Mouse (Mus musculus): Measurements from ENCODE around the gene RPS10-NUDT3. TPM values are rescaled to one million over a fixed set of nuclear protein-coding genes. Genes with fewer than 3 reads are reported as not detected.

RPS10-NUDT3 gene
- polyA plus RNA-seq, 1 experiment: not detected

GRCm38 (mm10) chr17:27588231-27588630 is 46.8 kb downstream of the RPS10-NUDT3 start:
- no peaks in the 10 kb centered on the region for H3K27me3 ChIP-seq (ENCODE audit: control insufficient read depth)
- H3K4me1 ChIP-seq (ENCODE audit: control insufficient read depth): peaks cover 12% of the 10 kb centered on the region
- TF ChIP-seq GATA1 (IDR thresholded peaks at IDR 0.05; ENCODE audit: low read length) (no peak), TAL1 (IDR thresholded peaks at IDR 0.05; ENCODE audit: low read length) (no peak)
- H3K36me3 ChIP-seq (ENCODE audit: control insufficient read depth): peaks cover 44% of the 10 kb centered on the region
- no peak overlapping the region for H3K4me3 ChIP-seq (replicated peaks)
- H3K9me3 ChIP-seq (ENCODE audit: control insufficient read depth, low read length): no peaks in the 10 kb centered on the region

- Histone ChIP-seq H3K27me3 (ENCODE audit: control insufficient read depth) (no peaks in the 10 kb centered on the region), H3K9me3 (ENCODE audit: control insufficient read depth, low read length) (no peaks in the 10 kb centered on the region), H3K4me3 (replicated peaks) (no peak overlapping the region), H3K4me1 (ENCODE audit: control insufficient read depth) (peaks cover 22% of the 10 kb centered on the region), H3K36me3 (ENCODE audit: control insufficient read depth) (peaks cover 43% of the 10 kb centered on the region)
- TF ChIP-seq GATA1 (IDR thresholded peaks at IDR 0.05; ENCODE audit: low read length) (no peak), TAL1 (IDR thresholded peaks at IDR 0.05; ENCODE audit: low read length) (no peak)
These were observed 47.8 kb downstream of the RPS10-NUDT3 start for GRCm38 (mm10) chr17:27587252-27587651.

GRCm38 (mm10) chr17:27586661-27587060 is 48.4 kb downstream of the RPS10-NUDT3 start:
- Histone ChIP-seq H3K36me3 (ENCODE audit: control insufficient read depth) (peaks cover 46% of the 10 kb centered on the region), H3K4me1 (ENCODE audit: control insufficient read depth) (peaks cover 28% of the 10 kb centered on the region), H3K9me3 (ENCODE audit: control insufficient read depth, low read length) (no peaks in the 10 kb centered on the region), H3K4me3 (replicated peaks) (no peak overlapping the region), H3K27me3 (ENCODE audit: control insufficient read depth) (no peaks in the 10 kb centered on the region)
- TF ChIP-seq GATA1 (IDR thresholded peaks at IDR 0.05; ENCODE audit: low read length): no peak
- no peak for TF ChIP-seq TAL1 (IDR thresholded peaks at IDR 0.05; ENCODE audit: low read length)

GRCm38 (mm10) chr17:27583185-27583894 is 51.7 kb downstream of the RPS10-NUDT3 start:
- H3K4me3 ChIP-seq (replicated peaks): no peak overlapping the region
- H3K4me1 ChIP-seq (ENCODE audit: control insufficient read depth): peaks cover 53% of the 10 kb centered on the region
- peaks cover 54% of the 10 kb centered on the region for H3K36me3 ChIP-seq (ENCODE audit: control insufficient read depth)
- H3K27me3 ChIP-seq (ENCODE audit: control insufficient read depth): no peaks in the 10 kb centered on the region
- TF ChIP-seq TAL1 (IDR thresholded peaks at IDR 0.05; ENCODE audit: low read length) (no peak), GATA1 (IDR thresholded peaks at IDR 0.05; ENCODE audit: low read length) (no peak)
- no peaks in the 10 kb centered on the region for H3K9me3 ChIP-seq (ENCODE audit: control insufficient read depth, low read length)

GRCm38 (mm10) chr17:27580392-27581068 is 54.5 kb downstream of the RPS10-NUDT3 start:
- TF ChIP-seq TAL1 (IDR thresholded peaks at IDR 0.05; ENCODE audit: low read length): no peak
- TF ChIP-seq GATA1 (IDR thresholded peaks at IDR 0.05; ENCODE audit: low read length): no peak
- Histone ChIP-seq H3K36me3 (ENCODE audit: control insufficient read depth) (peaks cover 54% of the 10 kb centered on the region), H3K27me3 (ENCODE audit: control insufficient read depth) (no peaks in the 10 kb centered on the region), H3K4me1 (ENCODE audit: control insufficient read depth) (peaks cover 56% of the 10 kb centered on the region), H3K4me3 (replicated peaks) (no peak overlapping the region), H3K9me3 (ENCODE audit: control insufficient read depth, low read length) (no peaks in the 10 kb centered on the region)

GRCm38 (mm10) chr17:27579816-27580215 is 55.2 kb downstream of the RPS10-NUDT3 start:
- Histone ChIP-seq H3K4me3 (replicated peaks) (no peak overlapping the region), H3K36me3 (ENCODE audit: control insufficient read depth) (peaks cover 49% of the 10 kb centered on the region), H3K9me3 (ENCODE audit: control insufficient read depth, low read length) (no peaks in the 10 kb centered on the region), H3K27me3 (ENCODE audit: control insufficient read depth) (no peaks in the 10 kb centered on the region), H3K4me1 (ENCODE audit: control insufficient read depth) (peaks cover 61% of the 10 kb centered on the region)
- TF ChIP-seq TAL1 (IDR thresholded peaks at IDR 0.05; ENCODE audit: low read length) (no peak), GATA1 (IDR thresholded peaks at IDR 0.05; ENCODE audit: low read length) (no peak)

- no peak for TF ChIP-seq GATA1 (IDR thresholded peaks at IDR 0.05; ENCODE audit: low read length)
- TF ChIP-seq TAL1 (IDR thresholded peaks at IDR 0.05; ENCODE audit: low read length): no peak
- Histone ChIP-seq H3K4me3 (replicated peaks) (no peak overlapping the region), H3K9me3 (ENCODE audit: control insufficient read depth, low read length) (no peaks in the 10 kb centered on the region), H3K27me3 (ENCODE audit: control insufficient read depth) (no peaks in the 10 kb centered on the region), H3K4me1 (ENCODE audit: control insufficient read depth) (peaks cover 68% of the 10 kb centered on the region), H3K36me3 (ENCODE audit: control insufficient read depth) (peaks cover 52% of the 10 kb centered on the region)
These were observed 56.5 kb downstream of the RPS10-NUDT3 start for GRCm38 (mm10) chr17:27578487-27578886.

- H3K4me1 ChIP-seq (ENCODE audit: control insufficient read depth): peaks cover 64% of the 10 kb centered on the region
- H3K36me3 ChIP-seq (ENCODE audit: control insufficient read depth): peaks cover 48% of the 10 kb centered on the region
- H3K9me3 ChIP-seq (ENCODE audit: control insufficient read depth, low read length): no peaks in the 10 kb centered on the region
- no peaks in the 10 kb centered on the region for H3K27me3 ChIP-seq (ENCODE audit: control insufficient read depth)
- TF ChIP-seq TAL1 (IDR thresholded peaks at IDR 0.05; ENCODE audit: low read length): no peak
- no peak for TF ChIP-seq GATA1 (IDR thresholded peaks at IDR 0.05; ENCODE audit: low read length)
- H3K4me3 ChIP-seq (replicated peaks): no peak overlapping the region
These were observed 57.6 kb downstream of the RPS10-NUDT3 start for GRCm38 (mm10) chr17:27577468-27577867.

GRCm38 (mm10) chr17:27576056-27576455 is 59.0 kb downstream of the RPS10-NUDT3 start:
- Histone ChIP-seq H3K36me3 (ENCODE audit: control insufficient read depth) (peaks cover 38% of the 10 kb centered on the region), H3K4me1 (ENCODE audit: control insufficient read depth) (peaks cover 59% of the 10 kb centered on the region), H3K9me3 (ENCODE audit: control insufficient read depth, low read length) (no peaks in the 10 kb centered on the region), H3K4me3 (replicated peaks) (no peak overlapping the region), H3K27me3 (ENCODE audit: control insufficient read depth) (no peaks in the 10 kb centered on the region)
- no peak for TF ChIP-seq TAL1 (IDR thresholded peaks at IDR 0.05; ENCODE audit: low read length)
- TF ChIP-seq GATA1 (IDR thresholded peaks at IDR 0.05; ENCODE audit: low read length): no peak

Measured in erythroblast, embryonic 14.5 days (primary cell).